Comparison of ENCODE assay signal across 10 mouse cellular contexts in the genomic region with DNA sequence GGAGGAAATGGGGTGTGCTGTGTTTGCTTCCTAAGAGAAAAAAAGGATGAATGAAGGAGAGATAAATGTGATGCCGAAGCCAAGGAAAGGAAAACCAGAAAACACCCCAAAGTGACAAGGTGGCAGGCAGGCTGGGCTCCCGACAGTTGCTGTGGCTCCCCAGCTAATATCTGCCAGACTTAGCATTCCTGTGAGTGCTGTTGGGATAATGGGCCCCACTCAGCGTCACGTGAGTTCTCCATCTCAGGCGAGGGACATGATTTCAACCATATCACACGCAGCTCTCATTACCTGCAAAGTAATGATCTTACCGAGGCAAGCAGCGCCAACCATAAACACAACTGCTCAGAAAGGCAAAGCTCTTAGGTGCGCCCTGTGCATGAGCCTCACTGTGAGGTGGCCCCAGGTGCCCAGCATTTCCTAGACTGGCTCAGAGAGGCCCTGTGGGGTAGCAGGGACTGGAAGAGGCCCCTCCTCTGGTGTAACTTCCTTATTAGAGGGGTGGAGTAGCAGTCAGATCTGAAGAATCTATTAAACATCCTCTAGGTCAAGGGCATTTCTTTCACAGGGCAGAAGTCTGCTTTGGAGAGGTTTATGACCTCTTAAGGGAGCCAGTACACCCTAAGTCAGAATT. TPM values are rescaled to one million over a fixed set of nuclear protein-coding genes. Genes with fewer than 3 reads are reported as not detected.
DNase-seq lines count a peak whose midpoint lies in the region; ATAC-seq and TF ChIP-seq lines count a peak whose summit lies in the region.
"Had no signal": no experiment of that assay in that cellular context is flagged by ENCODE, and none has a peak within 500 bp of the region (broad histone marks: within the 10 kb centered on the region; RNA-seq: fewer than 3 reads in every experiment).

No protein-coding gene starts in this region.

- H3K27ac ChIP-seq in heart, embryonic 15.5 days = peak overlapping the region; percentile 45
- peak overlapping the region; percentile 10; the same call in 1 of the 2 replicates for H3K27ac ChIP-seq in forebrain, embryonic 16.5 days (ENCODE audit: low read length)
- H3K27ac ChIP-seq in limb, embryonic 14.5 days (replicated peaks; ENCODE audit: low read depth, low read length) = 0 out of 2 replicates have a peak overlapping the region, but pooled peaks have one; percentile 33

- 28% methylated on average over 9 of the region's 9 CpGs for WGBS in heart, embryonic 15.5 days
- WGBS in forebrain, embryonic 16.5 days = 21% methylated on average over 9 of the region's 9 CpGs
- WGBS in limb, embryonic 14.5 days = 16% methylated on average over 9 of the region's 9 CpGs

- ATAC-seq in heart, embryonic 15.5 days (replicated peaks; ENCODE audit: insufficient number of reproducible peaks, insufficient read depth, low FRiP score, low read depth) = no peak
- ATAC-seq in forebrain, embryonic 16.5 days = peak; percentile 51; the same call in 1 of the 2 replicates
- ATAC-seq in limb, embryonic 14.5 days (ENCODE audit: low FRiP score, low read depth) = no peak

- no peak overlapping the region for H3K9ac ChIP-seq in heart, embryonic 15.5 days
- H3K9ac ChIP-seq in forebrain, embryonic 16.5 days (replicated peaks; ENCODE audit: low read depth, low read length) = peak overlapping the region; percentile 5; the same call in 1 of the 2 replicates
- H3K9ac ChIP-seq in limb, embryonic 14.5 days (ENCODE audit: low read depth, low read length, severe bottlenecking) = no peak overlapping the region

- H3K9me3 ChIP-seq in heart, embryonic 15.5 days (replicated peaks) = no peaks in the 10 kb centered on the region
- peaks cover 5% of the 10 kb centered on the region; the same call in 1 of the 2 replicates for H3K9me3 ChIP-seq in forebrain, embryonic 16.5 days (ENCODE audit: control insufficient read depth, low read length)
- no peaks in the 10 kb centered on the region; the same call in 1 of the 2 replicates for H3K9me3 ChIP-seq in limb, embryonic 14.5 days (ENCODE audit: control insufficient read depth, low read length)

- H3K4me1 ChIP-seq in heart, embryonic 15.5 days (replicated peaks) = peaks cover 23% of the 10 kb centered on the region
- H3K4me1 ChIP-seq in forebrain, embryonic 16.5 days (replicated peaks; ENCODE audit: control insufficient read depth, insufficient read depth, low read length) = peaks cover 26% of the 10 kb centered on the region
- peaks cover 37% of the 10 kb centered on the region for H3K4me1 ChIP-seq in limb, embryonic 14.5 days (ENCODE audit: control insufficient read depth, insufficient read depth, low read length)

- no peak overlapping the region for H3K4me3 ChIP-seq in heart, embryonic 15.5 days
- H3K4me3 ChIP-seq in forebrain, embryonic 16.5 days (replicated peaks; ENCODE audit: low read length) = no peak overlapping the region
- H3K4me3 ChIP-seq in limb, embryonic 14.5 days (replicated peaks; ENCODE audit: low read length) = no peak overlapping the region

- no peaks in the 10 kb centered on the region for H3K27me3 ChIP-seq in heart, embryonic 15.5 days
- H3K27me3 ChIP-seq in forebrain, embryonic 16.5 days (replicated peaks; ENCODE audit: control insufficient read depth, insufficient read depth, low read length) = no peaks in the 10 kb centered on the region
- H3K27me3 ChIP-seq in limb, embryonic 14.5 days (ENCODE audit: control insufficient read depth, insufficient read depth, low read length) = no peaks in the 10 kb centered on the region
- H3K27me3 ChIP-seq: CH12.LX had no signal

- H3K4me2 ChIP-seq in heart, embryonic 15.5 days = peak overlapping the region; percentile 27; the same call in 1 of the 2 replicates
- H3K4me2 ChIP-seq in forebrain, embryonic 16.5 days (ENCODE audit: low read length) = no peak overlapping the region
- H3K4me2 ChIP-seq in limb, embryonic 14.5 days (replicated peaks; ENCODE audit: low read depth, low read length, severe bottlenecking) = no peak overlapping the region

- no peak for DNase-seq in heart, postnatal 25 days (ENCODE audit: low spot score)
- peak; percentile 3 for DNase-seq in Muller cell, postnatal 12 days (ENCODE audit: inconsistent ontology term)
- DNase-seq in limb, embryonic 14.5 days (ENCODE audit: low spot score) = no peak
- DNase-seq in testis, postnatal 10 days (ENCODE audit: low spot score) = no peak
- DNase-seq in layer of hippocampus, postnatal 36 days = no peak
- no peak for DNase-seq in MN1 (ENCODE audit: low spot score)
- DNase-seq: left cerebral cortex, postnatal 4 days had no signal

- intact Hi-C loops in heart, postnatal 25 days (cut with DNase I) = no loop called here

- no peaks in the 10 kb centered on the region for H3K36me3 ChIP-seq in heart, embryonic 15.5 days
- peaks cover 2% of the 10 kb centered on the region; the same call in 1 of the 2 replicates for H3K36me3 ChIP-seq in forebrain, embryonic 16.5 days (ENCODE audit: control insufficient read depth, insufficient read depth)
- no peaks in the 10 kb centered on the region; the same call in 1 of the 2 replicates for H3K36me3 ChIP-seq in limb, embryonic 14.5 days (ENCODE audit: control insufficient read depth, insufficient read depth, low read length)

- no peak for TF ChIP-seq POLR2A in limb, embryonic 14.5 days (IDR thresholded peaks at IDR 0.05; ENCODE audit: borderline replicate concordance, extremely low read depth, insufficient read depth, insufficient read length)

RNA-seq across cellular contexts. Expression of a gene that starts 41.9 kb away (rescaled TPM):
- 33.0 and 33.5 TPM in 2 replicates for polyA plus RNA-seq in heart, embryonic 15.5 days (2015; fragmentation: Nextera tagmentation; extraction: Ambion mirVana)
- 10 to 100 TPM; 18.8 to 22.5 TPM for total RNA-seq in heart, postnatal 25 days (2021)
- polyA plus RNA-seq in forebrain, embryonic 16.5 days (2015; fragmentation: Nextera tagmentation; extraction: Ambion mirVana) = 102 and 109 TPM in 2 replicates
- polyA plus RNA-seq in limb, embryonic 14.5 days (2012; rRNA removed) = 47.6 and 57.0 TPM in 2 replicates
- polyA plus RNA-seq in limb, embryonic 14.5 days (2014; fragmentation: Nextera tagmentation; extraction: Ambion mirVana) = 54.3 and 60.3 TPM in 2 replicates
- total RNA-seq in layer of hippocampus, postnatal 36 days (2021) = 10 to 100 TPM; 59.1 to 63.3 TPM
